Mouse (Mus musculus) megakaryocyte, embryonic 14.5 days (primary cell): ENCODE results near the gene Cacng1. TPM values are rescaled to one million over a fixed set of nuclear protein-coding genes. Genes with fewer than 3 reads are reported as not detected.

Experiments
- H3K27me3 ChIP-seq: replicated peaks from 2 replicates; pipeline ENCODE3; 2012; ENCODE audit warnings: inconsistent platforms
- H3K36me3 ChIP-seq: replicated peaks from 2 replicates; pipeline ENCODE3; 2012; ENCODE audit warnings: low read length, inconsistent platforms, mixed read lengths
- H3K4me1 ChIP-seq: 2 replicates; pipeline ENCODE4 v1.6.1; 2012; ENCODE audit warnings: inconsistent platforms
- H3K4me3 ChIP-seq: replicated peaks from 2 replicates; pipeline ENCODE3; 2012; ENCODE audit warnings: moderate library complexity, mild to moderate bottlenecking, inconsistent platforms
- H3K9me3 ChIP-seq: 2 replicates; pipeline ENCODE4 v1.6.1; 2012; ENCODE audit warnings: inconsistent platforms
- FLI1 ChIP-seq: IDR thresholded peaks from 2 replicates; pipeline ENCODE4 v1.6.1; 2012; ENCODE audit warnings: low read length, inconsistent platforms, mixed read lengths
- GATA1 ChIP-seq: IDR thresholded peaks from 3 replicates; pipeline ENCODE4 v1.6.1; 2012; ENCODE audit warnings: mixed read lengths, low read length, inconsistent platforms, borderline replicate concordance
- polyA plus RNA-seq: library from polyadenylated mRNA; stranded (reverse); fragments of >175 nt; gene quantifications from 2 replicates; pipeline ENCODE4 v1.2.3, GENCODE M21; 2012; ENCODE audit warnings: low replicate concordance; ENCODE audit not compliant: insufficient read depth

Gene Cacng1
- polyA plus RNA-seq, 1 experiment, result not detected

GRCm38 (mm10) chr11:107662666-107663065 lies 53.7 kb downstream of the Cacng1 start:
- no peak overlapping the region for H3K4me3 ChIP-seq
- H3K27me3 ChIP-seq, result no peaks in the 10 kb centered on the region
- TF ChIP-seq FLI1 (no peak), GATA1 (no peak)
- peaks cover 14% of the 10 kb centered on the region for H3K4me1 ChIP-seq
- peaks cover 98% of the 10 kb centered on the region for H3K36me3 ChIP-seq
- no peaks in the 10 kb centered on the region for H3K9me3 ChIP-seq

- Histone ChIP-seq H3K9me3 (no peaks in the 10 kb centered on the region), H3K27me3 (no peaks in the 10 kb centered on the region), H3K4me1 (peaks cover 13% of the 10 kb centered on the region), H3K36me3 (peaks cover 98% of the 10 kb centered on the region), H3K4me3 (no peak overlapping the region)
- TF ChIP-seq GATA1 (no peak), FLI1 (no peak)
Measured at GRCm38 (mm10) chr11:107660452-107660851, 55.9 kb downstream of the Cacng1 start.

GRCm38 (mm10) chr11:107657117-107657516 lies 59.2 kb downstream of the Cacng1 start:
- no peak for TF ChIP-seq FLI1
- no peak for TF ChIP-seq GATA1
- Histone ChIP-seq H3K4me3 (no peak overlapping the region), H3K36me3 (peaks cover 96% of the 10 kb centered on the region), H3K27me3 (no peaks in the 10 kb centered on the region), H3K9me3 (no peaks in the 10 kb centered on the region), H3K4me1 (peaks cover 13% of the 10 kb centered on the region)

GRCm38 (mm10) chr11:107655538-107655937 lies 60.8 kb downstream of the Cacng1 start:
- TF ChIP-seq GATA1 (no peak), FLI1 (no peak)
- H3K9me3 ChIP-seq, result no peaks in the 10 kb centered on the region
- peaks cover 95% of the 10 kb centered on the region for H3K36me3 ChIP-seq
- H3K4me1 ChIP-seq, result peaks cover 19% of the 10 kb centered on the region
- no peaks in the 10 kb centered on the region for H3K27me3 ChIP-seq
- H3K4me3 ChIP-seq, result no peak overlapping the region

Other genes starting within 250 kb of the Cacng1 start
- 1.4 and 5.1 TPM in 2 replicates for gene Pitpnc1, start 245.8 kb downstream of the Cacng1 start, polyA plus RNA-seq
- 5.1 and 28.0 TPM in 2 replicates for gene Psmd12, start 237.0 kb downstream of the Cacng1 start, polyA plus RNA-seq
- gene Helz, start 168.6 kb downstream of the Cacng1 start, polyA plus RNA-seq, result 99.4 and 174 TPM in 2 replicates
- 0.09 TPM in 1 of 2 replicates, not detected in the other for gene Cacng4, start 78.0 kb upstream of the Cacng1 start, polyA plus RNA-seq
- not detected in 2 replicates for gene Cacng5, start 198.5 kb upstream of the Cacng1 start, polyA plus RNA-seq